Mouse (Mus musculus) megakaryocyte, embryonic 14.5 days (primary cell): ENCODE results near the gene Hspa1l.

Experiments used
- FLI1 ChIP-seq: IDR thresholded peaks from 2 replicates; pipeline ENCODE4 v1.6.1; 2012; ENCODE audit warnings: low read length, inconsistent platforms, mixed read lengths
- GATA1 ChIP-seq: IDR thresholded peaks from 3 replicates; pipeline ENCODE4 v1.6.1; 2012; ENCODE audit warnings: mixed read lengths, low read length, inconsistent platforms, borderline replicate concordance

- no peak for TF ChIP-seq GATA1
- TF ChIP-seq FLI1: no peak
These were observed 51.8 kb downstream of the Hspa1l start for GRCm38 (mm10) chr17:35024261-35024660.
